Mouse (Mus musculus): ENCODE data around the gene Nacc1.
"Not testable (repeated sequence)": the region's sequence is repeated elsewhere in the genome, so short reads cannot be mapped to it uniquely, and the experiment has no call there.

Gene Nacc1

DNA sequence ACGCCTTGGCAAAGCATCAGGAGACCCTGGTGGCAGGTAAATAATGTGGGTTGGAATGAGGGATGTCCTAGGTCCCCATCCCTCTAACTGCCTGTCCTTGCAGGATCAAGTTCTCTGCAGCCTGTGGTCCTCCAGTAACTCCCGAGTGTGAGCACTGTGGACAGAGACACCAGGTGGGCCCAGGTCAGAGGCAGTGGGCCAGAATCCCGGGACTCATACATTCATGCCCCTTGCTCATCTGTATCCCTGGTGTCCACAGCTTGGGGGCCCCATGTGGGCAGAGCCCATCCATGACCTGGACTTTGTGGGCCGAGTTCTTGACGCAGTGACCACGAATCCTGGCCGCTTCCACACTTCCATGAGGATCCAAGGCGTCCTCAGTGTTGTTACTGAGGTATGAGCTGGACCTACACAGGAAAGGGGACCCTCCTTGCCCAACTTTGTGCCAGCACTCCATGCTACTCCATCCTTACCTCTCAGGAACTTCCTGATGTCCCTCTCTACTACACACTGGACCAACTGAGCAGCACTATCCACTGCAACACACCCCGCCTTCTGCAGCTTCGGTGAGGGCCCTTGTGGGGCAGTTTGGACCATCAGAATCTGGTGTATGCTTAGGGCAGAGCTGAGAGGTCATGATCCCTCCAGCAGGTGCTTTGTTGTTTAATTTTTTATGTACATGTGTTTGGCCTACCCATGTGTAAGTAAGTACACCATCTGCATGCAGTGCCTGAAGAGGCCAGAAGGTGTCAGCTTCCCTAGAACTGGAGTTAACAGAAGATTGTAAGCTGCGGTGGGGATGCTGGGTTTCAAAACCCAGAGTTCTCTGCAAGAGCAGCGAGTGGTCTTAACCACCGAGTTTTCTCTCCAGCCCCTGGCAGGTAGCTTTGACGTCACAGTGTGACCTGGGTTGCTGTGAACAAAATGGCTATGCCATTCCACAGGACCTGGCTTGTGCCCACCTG is 9.8 kb upstream of the Nacc1 start:
- peak; percentile 66 for DNase-seq

DNA sequence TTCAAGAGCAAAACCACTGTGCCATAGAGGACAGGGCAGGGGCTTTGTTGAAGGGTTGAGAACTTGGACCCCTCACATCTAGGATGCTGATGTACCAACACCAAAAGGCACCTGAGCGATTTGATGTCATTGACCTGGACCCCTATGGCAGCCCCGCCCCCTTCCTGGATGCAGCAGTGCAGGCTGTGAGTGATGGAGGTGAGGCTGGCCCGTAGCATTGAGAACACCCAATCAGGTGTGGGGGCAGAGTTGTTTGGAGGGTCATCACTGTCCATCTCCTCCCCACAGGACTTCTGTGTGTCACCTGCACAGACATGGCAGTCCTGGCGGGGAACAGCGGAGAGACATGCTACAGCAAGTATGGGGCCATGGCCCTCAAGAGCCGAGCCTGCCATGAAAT is 7.5 kb upstream of the Nacc1 start:
- no peak for DNase-seq

- no peak for DNase-seq
Measured at GRCm38 (mm10) chr8:84693332-84693731, 5.7 kb upstream of the Nacc1 start.

- peak; percentile 81 for DNase-seq
Measured at GRCm38 (mm10) chr8:84689091-84689915, 1.6 kb upstream of the Nacc1 start.

GRCm38 (mm10) chr8:84687003-84687704 is 508 bp downstream of the Nacc1 start:
- no peak for DNase-seq

GRCm38 (mm10) chr8:84686191-84687002 is 1.3 kb downstream of the Nacc1 start, which contains the start of gene Trmt1:
Gene Trmt1 (plus strand): TSS chr8:84686307.
- no peak for DNase-seq

GRCm38 (mm10) chr8:84684537-84684936 is 3.1 kb downstream of the Nacc1 start:
- DNase-seq, result no peak

- no peak for DNase-seq
Measured at GRCm38 (mm10) chr8:84682257-84682656, 5.4 kb downstream of the Nacc1 start.

GRCm38 (mm10) chr8:84681476-84681875 is 6.2 kb downstream of the Nacc1 start:
- no peak for DNase-seq

GRCm38 (mm10) chr8:84677305-84677704 is 10.4 kb downstream of the Nacc1 start:
- no peak for DNase-seq

DNA sequence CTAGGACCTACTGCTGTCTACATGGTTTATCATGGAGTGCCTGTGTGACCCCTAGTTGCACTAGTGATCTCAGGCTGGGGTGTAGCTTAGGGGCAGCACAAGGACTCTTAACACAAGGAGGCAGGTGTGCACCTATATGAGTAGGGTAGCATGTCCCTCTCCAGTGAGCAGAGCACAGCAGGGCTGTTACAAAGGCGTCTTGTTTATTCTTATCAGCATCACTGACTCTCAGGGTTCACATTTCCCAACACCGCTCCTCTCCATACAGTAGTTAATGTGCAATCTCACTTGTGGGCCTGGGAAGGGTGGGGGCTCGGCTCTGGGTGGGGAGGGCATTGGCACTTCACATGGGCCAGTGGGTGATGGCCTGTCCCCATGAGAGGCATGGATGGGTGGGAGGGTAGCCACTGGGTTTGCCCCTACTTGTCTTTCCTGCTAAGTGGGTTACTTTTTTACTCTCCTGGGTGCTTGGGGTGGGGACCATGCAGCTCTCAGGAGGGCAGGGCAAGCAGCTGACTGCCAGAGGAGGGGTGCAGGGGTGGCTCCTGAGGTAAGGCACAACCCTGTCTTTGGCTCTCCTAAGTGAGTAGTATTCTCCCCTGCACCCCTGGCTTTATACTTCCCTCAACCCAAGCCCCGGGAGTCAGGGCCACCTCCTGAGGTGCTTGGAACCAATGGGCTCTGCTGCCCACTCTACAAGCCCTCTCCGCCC is 17.2 kb downstream of the Nacc1 start:
- not testable (repeated sequence) for DNase-seq

DNA sequence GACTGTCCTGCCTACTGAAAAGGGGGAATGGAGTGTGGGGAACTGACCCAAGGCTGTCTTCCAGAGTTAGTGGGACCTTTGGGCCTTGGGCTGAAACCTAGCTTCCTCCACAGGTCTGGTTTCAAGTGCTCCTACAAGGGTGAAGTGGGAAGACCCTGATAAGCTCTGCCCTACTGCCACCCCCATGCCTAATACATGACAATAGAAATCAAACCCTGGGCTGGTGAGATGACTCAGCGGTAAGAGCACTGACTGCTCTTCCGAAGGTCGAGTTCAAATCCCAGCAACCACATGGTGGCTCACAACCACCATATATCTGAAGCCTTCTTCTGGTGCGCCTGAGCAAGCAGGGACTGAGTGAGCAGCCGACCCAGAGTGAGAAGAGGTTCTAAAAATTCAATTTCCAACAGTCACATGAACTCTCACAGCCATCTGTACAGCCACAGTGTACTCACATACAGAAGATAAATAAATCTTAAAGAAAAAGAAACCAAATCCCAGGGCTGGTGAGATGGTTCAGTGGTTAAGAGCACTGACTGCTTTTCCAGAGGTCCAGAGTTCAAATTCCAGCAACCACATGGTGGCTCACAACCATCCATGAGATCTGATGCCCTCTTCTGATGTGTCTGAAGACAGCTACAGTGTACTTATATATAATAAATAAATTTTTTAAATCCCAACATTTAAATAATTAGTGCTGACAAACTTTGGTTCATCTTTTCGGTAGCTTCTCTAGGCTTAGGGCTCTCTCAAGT is 18.8 kb downstream of the Nacc1 start:
- no peak for DNase-seq

- DNase-seq, result no peak
Measured at GRCm38 (mm10) chr8:84668081-84668480, 19.6 kb downstream of the Nacc1 start.

DNA sequence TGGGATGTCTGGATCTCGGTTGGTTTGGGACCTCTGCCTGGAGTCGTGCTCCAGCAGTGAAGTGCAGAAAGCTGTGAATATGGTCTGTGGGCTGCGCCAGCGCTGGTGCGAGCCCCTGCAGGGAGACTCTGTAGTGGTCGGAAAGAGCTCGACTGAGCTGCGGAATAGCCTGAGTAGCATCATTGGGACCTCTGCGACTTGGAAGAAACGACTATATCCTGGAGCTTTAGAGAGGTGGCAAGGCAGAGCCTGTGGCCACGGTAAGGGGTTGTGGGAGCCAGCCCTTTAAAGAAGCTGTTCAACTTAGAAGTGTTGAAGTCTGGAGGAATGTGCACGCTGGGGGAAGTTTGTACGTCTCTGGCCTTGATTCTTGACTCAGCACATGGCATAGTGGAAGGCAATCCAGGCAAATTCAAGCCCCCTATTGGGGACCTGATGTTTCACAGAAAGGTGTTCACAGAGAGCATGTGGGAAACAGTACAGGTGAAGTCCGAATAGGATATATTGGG is 22.2 kb downstream of the Nacc1 start:
- DNase-seq, result no peak

DNA sequence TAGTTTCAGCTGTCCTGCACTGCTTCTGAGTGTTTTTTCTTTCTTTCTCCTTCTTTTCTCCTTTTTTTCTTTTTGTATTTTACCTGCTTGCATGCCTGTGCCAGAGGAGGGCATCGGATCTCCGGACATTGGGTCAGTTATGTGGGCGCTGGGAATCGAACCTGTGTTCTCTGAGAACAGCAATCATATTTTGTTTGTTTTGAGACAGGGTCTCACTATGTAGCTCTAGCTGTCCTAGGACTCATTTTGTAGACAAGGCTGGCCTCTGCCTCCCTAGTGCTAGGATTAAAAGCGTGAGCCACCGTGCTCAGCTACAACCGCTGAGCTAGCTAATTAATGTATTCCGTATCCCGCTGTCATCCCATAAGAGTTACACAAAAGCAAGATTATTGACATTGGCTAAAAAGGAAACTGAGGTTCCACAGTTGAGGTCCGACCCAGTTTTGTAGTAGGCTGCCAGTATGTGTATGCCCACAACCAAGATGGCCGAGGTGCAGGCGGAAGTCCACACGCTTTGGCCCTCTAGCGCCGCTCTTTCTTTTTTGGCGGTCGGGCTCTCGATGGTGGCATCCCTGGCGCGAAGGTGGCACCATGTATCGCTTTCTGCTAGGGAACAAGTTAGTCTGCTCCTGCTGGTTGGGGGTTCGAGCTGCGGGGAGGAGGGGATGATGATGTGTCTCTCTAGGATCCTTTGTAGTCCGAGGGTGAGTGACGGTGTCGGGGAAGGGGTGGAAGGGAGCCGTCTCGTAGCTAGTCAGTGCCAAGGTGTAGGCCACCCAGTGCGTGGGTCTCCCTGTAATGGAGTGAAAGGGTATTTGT is 22.9 kb downstream of the Nacc1 start:
- DNase-seq, result peak; percentile 80

- DNase-seq, result peak; percentile 94
Measured at GRCm38 (mm10) chr8:84663483-84664327, 24.0 kb downstream of the Nacc1 start.

DNA sequence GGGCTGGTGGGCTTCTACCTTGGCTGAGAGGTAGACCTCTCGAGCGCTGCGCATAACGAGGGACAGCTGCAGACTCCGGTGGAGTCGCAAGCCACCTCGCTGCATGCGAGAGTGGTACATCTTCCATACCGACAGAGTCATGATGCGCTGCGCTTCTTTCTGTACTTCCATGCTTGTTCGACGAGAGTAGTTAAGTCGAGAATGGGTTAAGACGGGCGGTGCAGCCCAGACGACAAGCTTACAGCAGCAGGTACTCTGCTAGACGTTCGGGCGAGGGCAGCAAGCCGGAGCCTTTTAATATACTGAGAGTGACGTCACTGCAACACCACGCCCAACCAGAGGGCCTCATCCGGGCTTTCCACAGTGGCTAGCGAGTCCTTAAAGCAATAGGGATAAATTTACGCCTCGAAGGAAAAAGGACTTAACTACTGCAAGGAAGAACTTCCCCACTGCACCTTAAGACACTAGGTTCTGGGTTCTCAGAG is 25.0 kb downstream of the Nacc1 start, which contains the start of gene Ier2:
Ier2 (minus strand) TSS at position 272 of the 485 bp plus-strand sequence.
- DNase-seq, result peak; percentile 84

- peak; percentile 49 for DNase-seq
Measured at GRCm38 (mm10) chr8:84661961-84662571, 25.6 kb downstream of the Nacc1 start.
